Mouse (Mus musculus) liver, embryonic 12.5 days (tissue): ENCODE results near the gene Tmem229b. TPM values are rescaled to one million over a fixed set of nuclear protein-coding genes. Genes with fewer than 3 reads are reported as not detected.
A peak's percentile ranks its signal among the peaks of the same experiment; 100 is the strongest.

ENCODE experiments used
- ATAC-seq: fragments of 200-750 bp; cut with Nextera tagmentation; 2 replicates; pipeline ENCODE4 v1.8.0; 2017; ENCODE audit warnings: moderate number of reproducible peaks, mild to moderate bottlenecking, moderate library complexity
- H3K27ac ChIP-seq: fragments of 300-500 bp; sonication (generic); 2 replicates; pipeline ENCODE4 v1.5.1; 2016; ENCODE audit warnings: mild to moderate bottlenecking
- H3K27me3 ChIP-seq: fragments of 300-500 bp; sonication (generic); replicated peaks from 2 replicates; pipeline ENCODE4 v1.6.1; 2016; ENCODE audit warnings: mild to moderate bottlenecking, moderate library complexity
- H3K36me3 ChIP-seq: fragments of 300-500 bp; sonication (generic); 2 replicates; pipeline ENCODE4 v1.6.1; 2016; ENCODE audit warnings: mild to moderate bottlenecking, moderate library complexity
- H3K4me1 ChIP-seq: fragments of 300-500 bp; sonication (generic); 2 replicates; pipeline ENCODE4 v1.6.1; 2016
- H3K4me2 ChIP-seq: fragments of 300-500 bp; sonication (generic); 2 replicates; pipeline ENCODE4 v1.6.1; 2016; ENCODE audit warnings: mild to moderate bottlenecking, moderate library complexity
- H3K4me3 ChIP-seq: fragments of 300-500 bp; sonication (generic); 2 replicates; pipeline ENCODE4 v1.5.1; 2016; ENCODE audit warnings: mild to moderate bottlenecking, moderate library complexity
- H3K9ac ChIP-seq: fragments of 300-500 bp; sonication (generic); 2 replicates; pipeline ENCODE4 v1.6.1; 2016; ENCODE audit warnings: mild to moderate bottlenecking, moderate library complexity
- H3K9me3 ChIP-seq: fragments of 300-500 bp; sonication (generic); replicated peaks from 2 replicates; pipeline ENCODE4 v1.6.1; 2016; ENCODE audit warnings: mild to moderate bottlenecking, moderate library complexity
- WGBS: fragments of 180-500 bp; shearing (Covaris S2); methylation state at CpG from one replicate; pipeline ENCODE4 v1.1.7; 2016; ENCODE audit not compliant: insufficient replicate concordance; 5-methylcytosine and 5-hydroxymethylcytosine counted together
- polyA plus RNA-seq: library from polyadenylated mRNA; unstranded; fragments of >200 nt; fragmentation: Nextera tagmentation; extraction: Ambion mirVana; gene quantifications from 2 replicates; pipeline ENCODE4 v1.2.1, GENCODE M21; 2016

The Tmem229b gene
- polyA plus RNA-seq, 1 experiment from 2014 or later: 3.8 TPM

GRCm38 (mm10) chr12:78916278-78916677 is 91.1 kb downstream of the Tmem229b start:
- Histone ChIP-seq H3K36me3 (no peaks in the 10 kb centered on the region), H3K4me1 (peaks cover 73% of the 10 kb centered on the region), H3K4me2 (peak overlapping the region; percentile 84), H3K27me3 (peaks cover 18% of the 10 kb centered on the region), H3K27ac (peak overlapping the region; percentile 98), H3K9me3 (no peaks in the 10 kb centered on the region; the same call in 1 of the 2 replicates), H3K4me3 (peak overlapping the region; percentile 12; the same call in 1 of the 2 replicates), H3K9ac (peak overlapping the region; percentile 61; the same call in 1 of the 2 replicates)
- WGBS: 68% methylated on average over 3 of the region's 3 CpGs
- no peak for ATAC-seq

DNA sequence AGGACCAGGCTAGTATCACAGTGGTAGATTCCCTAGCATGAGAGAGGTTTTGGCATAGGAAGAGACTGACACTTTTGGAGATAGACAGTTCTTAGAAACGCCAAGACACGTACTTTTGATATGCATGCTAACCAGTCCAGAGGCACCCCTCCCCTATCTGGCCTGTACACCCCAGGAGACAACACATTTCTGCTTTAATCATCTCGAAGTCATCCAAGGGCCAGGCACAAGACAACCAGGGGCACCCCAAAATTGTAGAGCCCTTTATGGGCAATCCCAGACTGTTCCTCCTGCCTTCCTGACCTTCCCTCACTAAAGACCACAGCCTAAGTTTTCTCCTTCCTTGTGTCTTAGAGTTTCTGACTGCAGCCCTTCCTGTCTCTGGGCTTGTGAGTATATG is 91.9 kb downstream of the Tmem229b start:
- 22% methylated on average over 3 of the region's 3 CpGs for WGBS
- H3K27ac ChIP-seq: peak overlapping the region; percentile 98
- no peaks in the 10 kb centered on the region for H3K36me3 ChIP-seq
- peaks cover 80% of the 10 kb centered on the region for H3K4me1 ChIP-seq
- H3K9me3 ChIP-seq: no peaks in the 10 kb centered on the region; the same call in 1 of the 2 replicates
- H3K4me3 ChIP-seq: peak overlapping the region; percentile 12; the same call in 1 of the 2 replicates
- H3K9ac ChIP-seq: peak overlapping the region; percentile 61
- peak; percentile 74 for ATAC-seq
- peaks cover 22% of the 10 kb centered on the region for H3K27me3 ChIP-seq
- H3K4me2 ChIP-seq: peak overlapping the region; percentile 84

DNA sequence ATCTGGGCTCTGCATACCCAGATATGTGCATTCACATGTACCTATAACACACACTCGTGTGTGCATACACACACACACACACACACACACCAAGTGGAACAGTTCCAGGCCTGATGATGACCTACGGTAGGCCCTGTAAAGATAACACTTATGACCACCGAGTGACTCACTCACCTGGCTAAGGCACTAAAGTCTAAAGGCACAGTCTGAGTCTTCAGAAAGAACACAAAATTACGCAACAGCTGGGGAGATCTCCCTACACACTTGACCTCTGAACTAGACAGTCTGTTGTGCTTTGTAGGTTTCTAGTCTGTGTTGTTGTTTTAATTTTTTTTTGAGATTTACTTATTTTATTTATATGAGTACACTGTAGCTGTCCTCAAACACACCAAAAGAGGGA is 93.0 kb downstream of the Tmem229b start:
- H3K9me3 ChIP-seq: no peaks in the 10 kb centered on the region; the same call in 1 of the 2 replicates
- peaks cover 23% of the 10 kb centered on the region for H3K27me3 ChIP-seq
- no peak overlapping the region; the same call in 1 of the 2 replicates for H3K9ac ChIP-seq
- no peaks in the 10 kb centered on the region for H3K36me3 ChIP-seq
- H3K27ac ChIP-seq: peak overlapping the region; percentile 98
- H3K4me1 ChIP-seq: peaks cover 89% of the 10 kb centered on the region
- WGBS: 72% methylated on average over 4 of the region's 4 CpGs
- ATAC-seq: no peak
- peak overlapping the region; percentile 84 for H3K4me2 ChIP-seq
- H3K4me3 ChIP-seq: peak overlapping the region; percentile 66; the same call in 1 of the 2 replicates

Other genes starting within 250 kb of the Tmem229b start
- 37.2 and 37.4 TPM in 2 replicates for gene Atp6v1d, start 146.0 kb downstream of the Tmem229b start, polyA plus RNA-seq
- 266 and 283 TPM in 2 replicates for gene Eif2s1, start 145.8 kb downstream of the Tmem229b start, polyA plus RNA-seq
- gene Plek2, start 100.7 kb downstream of the Tmem229b start, polyA plus RNA-seq: 53.6 and 55.0 TPM in 2 replicates
- 0.42 and 0.48 TPM in 2 replicates for gene Plekhh1, start 21.5 kb upstream of the Tmem229b start, polyA plus RNA-seq
- 10.5 and 10.7 TPM in 2 replicates for gene Pigh, start 82.0 kb upstream of the Tmem229b start, polyA plus RNA-seq
- gene Arg2, start 123.2 kb upstream of the Tmem229b start, polyA plus RNA-seq: 0.08 TPM in 2 replicates
- gene Vti1b, start 165.0 kb upstream of the Tmem229b start, polyA plus RNA-seq: 48.0 and 52.3 TPM in 2 replicates
- gene Rdh11, start 184.7 kb upstream of the Tmem229b start, polyA plus RNA-seq: 22.1 and 22.9 TPM in 2 replicates
- 0.23 and 0.41 TPM in 2 replicates for gene Rdh12, start 201.3 kb upstream of the Tmem229b start, polyA plus RNA-seq